Mouse (Mus musculus) C2C12 (cell line): Measurements from ENCODE around the gene Ppfia4. TPM values are rescaled to one million over a fixed set of nuclear protein-coding genes. Genes with fewer than 3 reads are reported as not detected.

ENCODE experiments used
- H3K27me3 ChIP-seq: one replicate; pipeline ENCODE4 v1.6.1; 2011; ENCODE audit not compliant: control insufficient read depth, insufficient read depth, insufficient read length
- H3K36me3 ChIP-seq: one replicate; pipeline ENCODE4 v1.6.1; 2011; ENCODE audit not compliant: control insufficient read depth, insufficient read depth
- H3K4me3 ChIP-seq: one replicate; pipeline ENCODE4 v1.5.1; 2011; ENCODE audit warnings: mild to moderate bottlenecking, control low read depth; ENCODE audit not compliant: poor library complexity, insufficient read depth, severe bottlenecking
- H3K79me2 ChIP-seq: one replicate; pipeline ENCODE4 v1.6.1; 2011; ENCODE audit not compliant: control insufficient read depth, insufficient read depth
- H3K79me3 ChIP-seq: one replicate; pipeline ENCODE4 v1.6.1; 2011; ENCODE audit warnings: low read depth, control low read depth
- H3ac ChIP-seq: one replicate; pipeline ENCODE3; 2011; ENCODE audit warnings: low read depth; ENCODE audit not compliant: control insufficient read depth, insufficient read length
- CEBPB ChIP-seq: IDR thresholded peaks from one replicate; pipeline ENCODE4 v1.6.1; 2011; ENCODE audit warnings: low read depth, mild to moderate bottlenecking, control low read depth, moderate library complexity
- CTCF ChIP-seq: IDR thresholded peaks from one replicate; pipeline ENCODE4 v1.5.1; 2011; ENCODE audit not compliant: control insufficient read depth, insufficient read depth, insufficient read length
- FOSL1 ChIP-seq: IDR thresholded peaks from one replicate; pipeline ENCODE4 v1.8.0; 2011; ENCODE audit warnings: mild to moderate bottlenecking, low read length; ENCODE audit not compliant: poor library complexity, insufficient read depth, severe bottlenecking
- MAX ChIP-seq: IDR thresholded peaks from one replicate; pipeline ENCODE4 v1.6.1; 2011; ENCODE audit warnings: mild to moderate bottlenecking, control low read depth
- MYOD1 ChIP-seq: IDR thresholded peaks from one replicate; pipeline ENCODE4 v1.6.1; 2011; ENCODE audit warnings: low read depth; ENCODE audit not compliant: control insufficient read depth, insufficient read length
- MYOG ChIP-seq: IDR thresholded peaks from one replicate; pipeline ENCODE4 v1.6.1; 2011; ENCODE audit not compliant: control insufficient read depth, insufficient read length; ENCODE audit errors: extremely low read depth
- USF1 ChIP-seq: IDR thresholded peaks from one replicate; pipeline ENCODE4 v1.6.1; 2011; ENCODE audit warnings: low read depth, mild to moderate bottlenecking, control low read depth, moderate library complexity
- polyA plus RNA-seq: library from polyadenylated mRNA; unstranded; fragments of >200 nt; fragmentation: generic; extraction: Trizol; gene quantifications from one replicate; pipeline ENCODE4 v1.2.1, GENCODE M21; 2012; ENCODE audit warnings: missing spikeins

Gene Ppfia4
- polyA plus RNA-seq, 1 experiment = 0.35 TPM

DNA sequence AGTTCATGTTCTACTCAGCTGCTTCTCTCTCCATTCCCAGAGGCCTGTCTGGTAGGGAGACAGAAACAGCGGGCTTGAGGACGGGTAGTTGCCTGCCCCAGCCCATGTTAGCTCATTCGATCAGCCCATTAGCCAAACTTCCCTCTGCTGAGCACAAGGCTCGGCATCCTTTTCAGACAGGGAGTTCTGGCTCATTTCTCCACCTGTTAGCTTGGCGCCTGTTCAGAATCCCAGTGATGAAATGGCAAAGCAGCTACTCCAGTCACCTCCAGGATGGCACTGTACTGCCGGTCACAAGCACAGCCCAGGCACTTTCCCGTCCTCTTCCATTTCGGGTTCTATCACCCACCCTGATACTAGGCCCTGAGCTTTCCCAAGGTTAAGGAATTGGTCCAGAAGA, 35.5 kb downstream of the Ppfia4 start:
- Histone ChIP-seq H3ac (no peak overlapping the region), H3K36me3 (no peaks in the 10 kb centered on the region), H3K79me2 (no peaks in the 10 kb centered on the region), H3K27me3 (peaks cover 3% of the 10 kb centered on the region), H3K79me3 (no peaks in the 10 kb centered on the region), H3K4me3 (no peak overlapping the region)
- no peak for TF ChIP-seq FOSL1
- TF ChIP-seq MAX = no peak
- TF ChIP-seq MYOD1 = no peak
- TF ChIP-seq USF1 = no peak
- TF ChIP-seq MYOG = no peak
- no peak for TF ChIP-seq CEBPB

GRCm38 (mm10) chr1:134293738-134294604, 38.8 kb downstream of the Ppfia4 start:
- no peak for TF ChIP-seq USF1
- TF ChIP-seq MAX = no peak
- TF ChIP-seq CTCF = no peak
- no peak overlapping the region for H3ac ChIP-seq
- H3K4me3 ChIP-seq = no peak overlapping the region
- H3K79me3 ChIP-seq = no peaks in the 10 kb centered on the region
- no peaks in the 10 kb centered on the region for H3K36me3 ChIP-seq
- peaks cover 2% of the 10 kb centered on the region for H3K27me3 ChIP-seq
- no peaks in the 10 kb centered on the region for H3K79me2 ChIP-seq

DNA sequence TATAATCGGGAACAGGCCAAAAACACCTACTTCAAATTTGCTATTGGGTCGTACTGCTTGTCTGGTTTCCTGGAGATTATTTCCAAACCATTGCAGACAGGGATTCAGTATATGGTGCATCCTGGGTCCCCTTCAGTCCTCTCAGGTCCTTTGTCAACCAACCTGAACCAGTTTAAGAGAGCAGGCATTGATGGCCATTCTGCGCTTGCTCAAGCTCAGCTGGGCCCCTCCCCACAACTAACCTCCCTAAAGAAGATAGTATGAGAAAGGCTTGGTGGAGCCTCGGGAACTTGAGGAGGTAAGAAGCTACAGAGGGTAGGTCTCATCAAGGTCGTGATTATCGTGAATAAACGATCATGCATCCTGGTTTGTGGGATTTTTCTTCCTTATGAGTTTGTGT, 39.5 kb downstream of the Ppfia4 start:
- no peak for TF ChIP-seq MYOD1
- no peak for TF ChIP-seq MAX
- TF ChIP-seq FOSL1 = no peak
- TF ChIP-seq CTCF = no peak
- no peak for TF ChIP-seq MYOG
- TF ChIP-seq USF1 = no peak
- no peak for TF ChIP-seq CEBPB
- H3K4me3 ChIP-seq = no peak overlapping the region
- H3ac ChIP-seq = no peak overlapping the region
- H3K36me3 ChIP-seq = no peaks in the 10 kb centered on the region
- no peaks in the 10 kb centered on the region for H3K79me3 ChIP-seq
- H3K79me2 ChIP-seq = no peaks in the 10 kb centered on the region
- H3K27me3 ChIP-seq = no peaks in the 10 kb centered on the region

GRCm38 (mm10) chr1:134292601-134293000, 40.1 kb downstream of the Ppfia4 start:
- TF ChIP-seq MYOG = no peak
- TF ChIP-seq MAX = no peak
- no peak for TF ChIP-seq FOSL1
- no peak for TF ChIP-seq USF1
- H3K79me3 ChIP-seq = no peaks in the 10 kb centered on the region
- no peaks in the 10 kb centered on the region for H3K36me3 ChIP-seq
- H3ac ChIP-seq = no peak overlapping the region
- H3K4me3 ChIP-seq = no peak overlapping the region
- H3K27me3 ChIP-seq = no peaks in the 10 kb centered on the region
- H3K79me2 ChIP-seq = no peaks in the 10 kb centered on the region

DNA sequence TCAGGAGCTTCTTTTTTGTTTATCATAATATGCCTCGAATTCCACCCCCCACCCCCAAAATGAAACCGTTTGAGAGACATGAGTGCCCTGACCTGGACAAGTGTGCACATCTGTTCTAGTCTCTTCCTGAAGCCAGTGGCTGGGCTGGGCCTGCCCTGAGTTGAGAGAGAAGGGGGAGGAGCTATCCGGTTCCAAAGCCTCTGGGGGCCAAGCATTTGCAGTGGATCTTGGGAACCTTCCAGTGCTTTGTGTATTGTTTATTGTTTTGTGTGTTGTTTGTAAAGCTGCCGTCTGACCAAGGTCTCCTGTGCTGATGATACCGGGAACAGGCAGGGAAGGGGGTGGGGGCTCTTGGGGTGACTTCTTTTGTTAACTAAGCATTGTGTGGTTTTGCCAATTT, 40.7 kb downstream of the Ppfia4 start:
- TF ChIP-seq FOSL1 = no peak
- TF ChIP-seq CEBPB = no peak
- no peak for TF ChIP-seq USF1
- no peak for TF ChIP-seq MYOG
- TF ChIP-seq CTCF = no peak
- TF ChIP-seq MAX = no peak
- no peak for TF ChIP-seq MYOD1
- no peak overlapping the region for H3K4me3 ChIP-seq
- no peak overlapping the region for H3ac ChIP-seq
- no peaks in the 10 kb centered on the region for H3K27me3 ChIP-seq
- no peaks in the 10 kb centered on the region for H3K79me3 ChIP-seq
- no peaks in the 10 kb centered on the region for H3K36me3 ChIP-seq
- H3K79me2 ChIP-seq = no peaks in the 10 kb centered on the region

GRCm38 (mm10) chr1:134291555-134291954, 41.2 kb downstream of the Ppfia4 start:
- H3K27me3 ChIP-seq = no peaks in the 10 kb centered on the region
- no peaks in the 10 kb centered on the region for H3K79me3 ChIP-seq
- no peaks in the 10 kb centered on the region for H3K79me2 ChIP-seq
- no peak overlapping the region for H3K4me3 ChIP-seq
- no peak overlapping the region for H3ac ChIP-seq
- TF ChIP-seq CTCF (no peak), MYOD1 (no peak)
- H3K36me3 ChIP-seq = no peaks in the 10 kb centered on the region
